Mouse (Mus musculus) lung, embryonic 14.5 days (tissue): Measurements from ENCODE around the gene Tctn1. TPM values are rescaled to one million over a fixed set of nuclear protein-coding genes. Genes with fewer than 3 reads are reported as not detected.

ENCODE experiments used
- ATAC-seq: fragments of 200-750 bp; cut with Nextera tagmentation; 2 replicates; pipeline ENCODE4 v1.8.0; 2017; ENCODE audit warnings: mild to moderate bottlenecking, moderate TSS enrichment, moderate library complexity; ENCODE audit not compliant: insufficient read depth
- DNase-seq: peaks from one replicate; pipeline ENCODE4 v3.0.0-alpha.2; 2015
- H3K27ac ChIP-seq: fragments of 300-500 bp; sonication (generic); 2 replicates; pipeline ENCODE4 v1.5.1; 2014; ENCODE audit warnings: low read depth, mild to moderate bottlenecking, moderate library complexity
- H3K27me3 ChIP-seq: fragments of 300-500 bp; sonication (generic); 2 replicates; pipeline ENCODE4 v1.6.1; 2014; ENCODE audit warnings: low read length, control low read depth; ENCODE audit not compliant: insufficient read depth
- H3K36me3 ChIP-seq: fragments of 300-500 bp; sonication (generic); 2 replicates; pipeline ENCODE4 v1.6.1; 2014; ENCODE audit warnings: control low read depth; ENCODE audit not compliant: insufficient read depth
- H3K4me1 ChIP-seq: fragments of 300-500 bp; sonication (generic); 2 replicates; pipeline ENCODE4 v1.6.1; 2014; ENCODE audit warnings: antibody characterized with exemption, control low read depth; ENCODE audit not compliant: insufficient read depth
- H3K4me2 ChIP-seq: fragments of 300-500 bp; sonication (generic); 2 replicates; pipeline ENCODE4 v1.6.1; 2014; ENCODE audit warnings: mild to moderate bottlenecking
- H3K4me3 ChIP-seq: fragments of 300-500 bp; sonication (generic); 2 replicates; pipeline ENCODE4 v1.5.1; 2014; ENCODE audit warnings: low read depth, low read length
- H3K9ac ChIP-seq: fragments of 300-500 bp; sonication (generic); 2 replicates; pipeline ENCODE4 v1.6.1; 2014
- H3K9me3 ChIP-seq: fragments of 300-500 bp; sonication (generic); 2 replicates; pipeline ENCODE4 v1.6.1; 2016; ENCODE audit warnings: low read depth, low read length, control low read depth
- CTCF ChIP-seq: IDR thresholded peaks from 2 replicates; pipeline ENCODE4 v1.5.1; 2016; ENCODE audit warnings: antibody characterized with exemption, low read depth
- WGBS: fragments of 180-500 bp; shearing (Covaris S2); extraction: QIAGEN DNeasy Blood & Tissue Kit; methylation state at CpG from one replicate; pipeline ENCODE4 v1.1.7; 2014; 5-methylcytosine and 5-hydroxymethylcytosine counted together
- polyA plus RNA-seq: library from polyadenylated mRNA; unstranded; fragments of >200 nt; fragmentation: Nextera tagmentation; extraction: Ambion mirVana; gene quantifications from 2 replicates; pipeline ENCODE4 v1.2.1, GENCODE M21; 2014

Gene Tctn1
- polyA plus RNA-seq, 1 experiment from 2014 or later = 5.7 TPM

GRCm38 (mm10) chr5:122305472-122305871 lies 41.2 kb upstream of the Tctn1 start:
- no peaks in the 10 kb centered on the region for H3K4me1 ChIP-seq
- H3K36me3 ChIP-seq = peaks cover 13% of the 10 kb centered on the region; the same call in 1 of the 2 replicates
- H3K27ac ChIP-seq = no peak overlapping the region
- no peak for TF ChIP-seq CTCF
- H3K4me2 ChIP-seq = no peak overlapping the region
- DNase-seq (no peak), ATAC-seq (no peak)
- 92% methylated on average over 7 of the region's 7 CpGs for WGBS
- no peak overlapping the region for H3K4me3 ChIP-seq
- H3K27me3 ChIP-seq = no peaks in the 10 kb centered on the region
- no peaks in the 10 kb centered on the region for H3K9me3 ChIP-seq
- H3K9ac ChIP-seq = no peak overlapping the region

DNA sequence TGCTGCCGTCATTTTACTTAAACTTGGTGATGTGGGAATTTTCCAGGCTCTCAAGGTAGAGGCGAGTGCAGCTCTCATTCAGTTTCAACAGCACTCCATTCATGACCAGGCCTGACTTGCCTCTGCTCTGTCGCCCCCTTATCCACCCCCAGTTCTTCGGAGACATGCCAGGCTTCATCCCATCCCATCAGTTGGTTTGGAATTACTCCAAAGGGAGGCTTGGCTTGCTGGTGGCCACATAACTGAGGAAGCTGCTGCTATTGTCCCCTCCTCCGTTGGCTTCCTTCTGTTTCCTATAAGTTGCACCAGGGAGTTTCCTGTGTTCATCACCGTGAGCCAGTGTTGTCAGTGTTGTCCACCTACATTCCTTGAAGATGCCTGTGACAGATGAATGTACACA lies 40.3 kb upstream of the Tctn1 start:
- no peak for TF ChIP-seq CTCF
- Histone ChIP-seq H3K27ac (no peak overlapping the region), H3K36me3 (peaks cover 10% of the 10 kb centered on the region; the same call in 1 of the 2 replicates), H3K4me2 (no peak overlapping the region), H3K27me3 (no peaks in the 10 kb centered on the region), H3K4me3 (no peak overlapping the region), H3K9me3 (no peaks in the 10 kb centered on the region), H3K4me1 (no peaks in the 10 kb centered on the region), H3K9ac (no peak overlapping the region)
- ATAC-seq (no peak), DNase-seq (peak; percentile 59)
- WGBS = 66% methylated on average over 6 of the region's 6 CpGs

- Histone ChIP-seq H3K36me3 (peaks cover 8% of the 10 kb centered on the region; the same call in 1 of the 2 replicates), H3K9me3 (no peaks in the 10 kb centered on the region), H3K27ac (no peak overlapping the region; the same call in 1 of the 2 replicates), H3K4me1 (no peaks in the 10 kb centered on the region), H3K4me2 (no peak overlapping the region), H3K27me3 (no peaks in the 10 kb centered on the region), H3K9ac (no peak overlapping the region), H3K4me3 (no peak overlapping the region)
- ATAC-seq (no peak), DNase-seq (no peak)
- TF ChIP-seq CTCF = no peak
- WGBS = 74% methylated on average over 7 of the region's 7 CpGs
Observed at GRCm38 (mm10) chr5:122303937-122304336, 39.7 kb upstream of the Tctn1 start.

DNA sequence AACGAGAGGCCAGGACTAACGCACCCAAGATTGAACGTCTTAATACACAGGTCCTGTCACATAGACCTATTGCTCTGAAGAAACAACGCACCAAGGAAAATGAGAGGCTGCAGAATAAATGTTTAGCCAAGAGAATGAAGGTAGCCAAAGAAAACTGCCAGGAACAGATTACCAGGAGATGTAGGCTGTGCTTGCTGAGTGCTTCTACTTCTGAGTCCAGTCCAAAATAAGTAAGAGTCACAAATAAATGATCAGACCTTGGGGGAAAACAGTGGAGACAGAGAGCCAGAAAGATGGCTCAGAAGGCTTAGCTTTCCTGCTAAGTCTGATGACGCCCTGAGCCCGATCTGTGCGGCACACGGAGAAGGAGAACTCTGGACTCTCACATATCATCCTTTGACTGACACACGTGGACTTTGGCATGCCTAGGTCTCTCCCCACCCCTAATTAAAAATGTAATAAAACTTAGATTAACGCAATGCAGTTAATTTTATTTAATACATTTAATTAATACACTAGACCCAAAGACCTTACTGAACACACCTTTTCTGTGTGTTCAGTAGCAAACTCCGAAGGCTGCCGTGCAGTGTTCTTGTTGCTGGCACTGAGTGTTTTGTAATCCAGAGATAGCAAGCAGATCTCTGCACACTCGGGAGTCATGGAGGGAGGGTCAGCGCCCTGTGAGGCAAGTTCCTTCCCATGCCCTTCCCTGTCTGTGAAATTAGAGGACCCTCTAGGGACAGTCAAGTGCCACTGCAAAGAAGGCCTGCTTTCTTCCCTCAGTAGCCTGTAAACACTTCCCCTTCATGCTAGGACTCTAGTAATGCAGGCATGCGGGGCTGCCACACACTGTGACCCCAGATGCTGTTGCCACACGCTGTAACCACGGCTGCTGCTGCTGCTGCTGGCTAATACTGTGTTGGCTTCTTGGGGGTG lies 38.8 kb upstream of the Tctn1 start:
- no peak overlapping the region for H3K4me2 ChIP-seq
- H3K4me1 ChIP-seq = no peaks in the 10 kb centered on the region
- peak; percentile 45 for TF ChIP-seq CTCF
- no peak overlapping the region for H3K27ac ChIP-seq
- H3K9me3 ChIP-seq = no peaks in the 10 kb centered on the region
- WGBS = 61% methylated on average over 17 of the region's 17 CpGs
- ATAC-seq = no peak
- H3K27me3 ChIP-seq = no peaks in the 10 kb centered on the region
- no peak overlapping the region for H3K9ac ChIP-seq
- H3K36me3 ChIP-seq = no peaks in the 10 kb centered on the region
- H3K4me3 ChIP-seq = no peak overlapping the region
- peak; percentile 38 for DNase-seq

DNA sequence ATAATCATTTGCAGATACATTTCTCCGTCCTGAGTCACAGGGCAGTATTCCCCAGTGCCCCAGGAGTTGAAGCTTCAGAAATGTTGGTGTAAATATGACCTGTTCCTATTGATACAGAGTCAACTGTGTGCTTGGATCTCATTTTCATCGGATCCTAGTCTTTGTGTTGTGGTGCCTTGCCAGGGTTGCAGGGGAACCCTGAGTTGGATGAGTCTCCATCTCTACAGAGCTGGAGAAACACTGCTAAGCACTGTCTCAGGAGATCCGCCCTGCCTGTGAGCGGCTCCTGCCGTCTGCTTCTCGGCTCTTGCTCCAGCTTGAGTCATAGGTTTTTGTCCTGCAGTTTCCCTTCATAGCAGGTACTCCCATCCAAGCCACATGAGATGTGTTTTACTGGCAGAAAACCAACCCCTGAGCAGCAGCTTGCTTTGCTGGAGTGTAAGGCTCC lies 35.8 kb upstream of the Tctn1 start:
- 87% methylated on average over 6 of the region's 6 CpGs for WGBS
- DNase-seq (no peak), ATAC-seq (no peak)
- H3K4me3 ChIP-seq = no peak overlapping the region
- no peak overlapping the region for H3K4me2 ChIP-seq
- TF ChIP-seq CTCF = no peak
- H3K27ac ChIP-seq = no peak overlapping the region
- H3K9me3 ChIP-seq = no peaks in the 10 kb centered on the region
- H3K9ac ChIP-seq = no peak overlapping the region
- 0 out of 2 replicates have a peak, but pooled peaks cover 4% of the 10 kb centered on the region for H3K36me3 ChIP-seq
- no peaks in the 10 kb centered on the region for H3K4me1 ChIP-seq
- no peaks in the 10 kb centered on the region for H3K27me3 ChIP-seq

DNA sequence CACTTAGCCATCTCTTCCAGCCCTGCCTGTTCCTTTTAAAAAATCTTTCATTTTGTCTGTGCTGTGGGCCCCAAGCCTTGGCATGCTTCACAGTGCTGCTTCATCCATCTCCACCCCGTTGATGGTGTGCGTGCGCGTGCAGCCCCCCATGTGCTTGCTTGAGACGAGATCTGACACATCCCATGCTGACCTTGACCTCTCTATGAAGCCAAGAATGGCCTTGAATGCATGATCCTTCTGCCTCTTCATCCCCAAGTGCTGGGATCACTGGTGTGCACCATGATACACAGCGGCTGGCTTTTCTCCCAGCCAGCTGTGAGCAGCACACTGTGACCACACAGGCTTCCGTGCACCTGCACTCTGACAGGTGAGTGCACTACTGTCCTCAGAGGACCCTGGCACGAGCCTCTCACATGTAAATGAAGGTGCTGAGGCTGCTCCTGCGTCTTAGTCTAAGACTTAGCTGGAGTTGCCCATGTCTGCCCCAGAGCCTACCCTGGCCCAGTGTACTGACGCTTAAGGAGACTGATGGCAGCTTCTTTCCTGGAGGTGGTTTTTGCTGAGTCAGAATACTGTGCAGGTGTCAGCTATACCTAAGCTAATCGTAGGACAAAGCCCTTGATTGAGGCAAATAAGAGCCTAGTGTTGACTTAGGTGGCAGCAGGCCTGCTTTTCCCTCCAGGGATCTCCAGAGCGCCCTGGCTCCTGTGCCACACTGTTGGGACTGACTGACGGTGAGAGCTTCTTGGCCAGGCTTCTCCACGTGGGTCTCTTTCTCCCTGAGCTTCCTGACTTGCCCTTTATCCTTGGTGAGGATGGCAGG lies 31.1 kb upstream of the Tctn1 start:
- Histone ChIP-seq H3K4me3 (no peak overlapping the region), H3K4me1 (0 out of 2 replicates have a peak, but pooled peaks cover 3% of the 10 kb centered on the region), H3K4me2 (no peak overlapping the region), H3K9me3 (no peaks in the 10 kb centered on the region), H3K36me3 (0 out of 2 replicates have a peak, but pooled peaks cover 5% of the 10 kb centered on the region), H3K9ac (no peak overlapping the region), H3K27me3 (no peaks in the 10 kb centered on the region), H3K27ac (0 out of 2 replicates have a peak overlapping the region, but pooled peaks have one; percentile 9)
- ATAC-seq = peak; percentile 54; the same call in 1 of the 2 replicates
- no peak for TF ChIP-seq CTCF
- peak; percentile 44 for DNase-seq
- 62% methylated on average over 14 of the region's 14 CpGs for WGBS
